Mouse (Mus musculus): Measurements from ENCODE around the gene Smim20.

DNA sequence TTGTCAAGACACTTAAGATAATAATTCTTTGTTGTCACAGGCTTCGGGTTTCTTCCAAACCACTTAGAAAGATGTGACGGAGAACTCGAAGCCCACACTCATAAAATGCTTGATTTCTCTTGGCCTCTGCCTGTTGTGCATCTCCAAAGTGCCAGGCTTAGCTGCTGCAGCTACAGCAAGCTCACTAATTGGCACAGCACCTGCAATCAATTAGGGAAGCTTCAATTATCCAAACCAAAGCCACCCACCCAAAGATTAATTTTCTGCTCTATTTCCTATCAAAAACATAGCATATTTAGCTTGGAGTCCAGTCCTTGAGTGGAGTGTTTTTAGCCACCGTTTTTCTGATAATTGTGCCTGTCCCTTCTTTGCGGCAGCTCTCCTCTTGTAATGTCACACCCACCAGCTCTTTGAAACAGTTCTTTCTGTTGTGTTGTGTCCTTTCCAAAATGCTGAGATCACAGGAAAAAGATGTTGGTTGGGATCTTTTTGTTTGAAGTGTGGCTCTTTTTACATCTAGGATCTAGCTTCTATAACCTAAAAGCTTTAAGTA lies 9.7 kb downstream of the Smim20 start:
- no peak for TF ChIP-seq CTCF (IDR thresholded peaks at IDR 0.05; ENCODE audit: low read depth, low read length)
- no peak for TF ChIP-seq GATA1 (IDR thresholded peaks at IDR 0.05; ENCODE audit: borderline replicate concordance, low read length)
- TF ChIP-seq TAL1 (conservative IDR thresholded peaks at IDR 0.05; ENCODE audit: low read depth, low read length) = no peak
- no peak for TF ChIP-seq POLR2AphosphoS5 (IDR thresholded peaks at IDR 0.05; ENCODE audit: insufficient replicate concordance, low read depth, low read length)
- TF ChIP-seq GATA2 (IDR thresholded peaks at IDR 0.05; ENCODE audit: borderline replicate concordance, low read depth, low read length) = no peak

Data from G1E (cell line).